Comparison of ENCODE assay signal across 10 mouse cellular contexts in genomic region chr11:117627746-117628311, GRCm38 (mm10). TPM values are rescaled to one million over a fixed set of nuclear protein-coding genes. Genes with fewer than 3 reads are reported as not detected.
DNase-seq lines count a peak whose midpoint lies in the region; ATAC-seq and TF ChIP-seq lines count a peak whose summit lies in the region.
"Had no signal": no experiment of that assay in that cellular context is flagged by ENCODE, and none has a peak within 500 bp of the region (broad histone marks: within the 10 kb centered on the region; RNA-seq: fewer than 3 reads in every experiment).

No protein-coding gene starts in this region.

- no peak for TF ChIP-seq CTCF in heart, postnatal 0 days (IDR thresholded peaks at IDR 0.05; ENCODE audit: low read depth)
- TF ChIP-seq CTCF in heart, adult 2 months (IDR thresholded peaks at IDR 0.05): no peak
- TF ChIP-seq CTCF in brain, embryonic 14.5 days (IDR thresholded peaks at IDR 0.05; ENCODE audit: borderline replicate concordance, extremely low read depth, insufficient read depth, insufficient read length): no peak
- no peak for TF ChIP-seq CTCF in midbrain, postnatal 0 days (IDR thresholded peaks at IDR 0.05)

- no peaks in the 10 kb centered on the region for H3K36me3 ChIP-seq in heart, postnatal 0 days (replicated peaks; ENCODE audit: control insufficient read depth, insufficient read depth, low read length)
- H3K36me3 ChIP-seq in heart, adult 2 months (ENCODE audit: control insufficient read depth, insufficient read depth, low read length): no peaks in the 10 kb centered on the region
- no peaks in the 10 kb centered on the region for H3K36me3 ChIP-seq in hindbrain, embryonic 10.5 days
- no peaks in the 10 kb centered on the region for H3K36me3 ChIP-seq in midbrain, postnatal 0 days (ENCODE audit: insufficient read depth, low read length)
- H3K36me3 ChIP-seq: G1E had no signal

- no peak for DNase-seq in heart, postnatal 0 days (ENCODE audit: low spot score)
- no peak for DNase-seq in heart, adult 2 months
- DNase-seq in brain, embryonic 14.5 days (ENCODE audit: low read depth): peak; percentile 66
- DNase-seq in hindbrain, embryonic 10.5 days (ENCODE audit: low spot score): no peak
- peak; percentile 45 for DNase-seq in midbrain, postnatal 0 days (ENCODE audit: low spot score)
- no peak for DNase-seq in kidney, postnatal 25 days
- no peak for DNase-seq in gastrocnemius, adult 8-10 months (ENCODE audit: low spot score in 2 of 2)

- peaks cover 13% of the 10 kb centered on the region for H3K27me3 ChIP-seq in heart, postnatal 0 days (ENCODE audit: control insufficient read depth, insufficient read depth, low read length)
- H3K27me3 ChIP-seq in heart, adult 2 months (ENCODE audit: control insufficient read depth, insufficient read depth, low read length): no peaks in the 10 kb centered on the region; the same call in 1 of the 2 replicates
- peaks cover 47% of the 10 kb centered on the region for H3K27me3 ChIP-seq in hindbrain, embryonic 10.5 days (ENCODE audit: insufficient read depth, poor library complexity, severe bottlenecking)
- no peaks in the 10 kb centered on the region for H3K27me3 ChIP-seq in midbrain, postnatal 0 days (ENCODE audit: insufficient read depth, low read length)

- no peak for TF ChIP-seq POLR2A in heart, adult 2 months (IDR thresholded peaks at IDR 0.05; ENCODE audit: insufficient read depth, low read depth, low read length)
- no peak for TF ChIP-seq POLR2A in brain, embryonic 14.5 days (IDR thresholded peaks at IDR 0.05; ENCODE audit: borderline replicate concordance, extremely low read depth, insufficient read depth, insufficient read length, poor library complexity, severe bottlenecking)

- TF ChIP-seq EP300 in heart, postnatal 0 days (IDR thresholded peaks at IDR 0.05; ENCODE audit: low read depth): no peak
- TF ChIP-seq EP300 in heart, adult 2 months (IDR thresholded peaks at IDR 0.05; ENCODE audit: insufficient read depth, low read depth, low read length): no peak

- H3K4me3 ChIP-seq in heart, postnatal 0 days (ENCODE audit: low read depth, low read length): no peak overlapping the region
- H3K4me3 ChIP-seq in heart, adult 2 months: no peak overlapping the region
- H3K4me3 ChIP-seq in hindbrain, embryonic 10.5 days: 0 out of 2 replicates have a peak overlapping the region, but pooled peaks have one; percentile 16
- H3K4me3 ChIP-seq in midbrain, postnatal 0 days (ENCODE audit: low read depth, low read length): no peak overlapping the region
- H3K4me3 ChIP-seq: megakaryocyte, embryonic 14.5 days had no signal

- intact Hi-C loops in heart, adult 2 months (cut with DNase I): loop anchor here (2.0 kb wide), 1 partner anchor 69 kb away; no protein-coding TSS in a partner anchor

- 0 out of 2 replicates have a peak, but pooled peaks cover 4% of the 10 kb centered on the region for H3K4me1 ChIP-seq in heart, postnatal 0 days (ENCODE audit: control insufficient read depth, insufficient read depth)
- peaks cover 3% of the 10 kb centered on the region for H3K4me1 ChIP-seq in heart, adult 2 months (ENCODE audit: control insufficient read depth, insufficient read depth, low read length)
- H3K4me1 ChIP-seq in hindbrain, embryonic 10.5 days (replicated peaks): peaks cover 24% of the 10 kb centered on the region
- peaks cover 18% of the 10 kb centered on the region for H3K4me1 ChIP-seq in midbrain, postnatal 0 days (ENCODE audit: insufficient read depth, low read length)

- H3K4me2 ChIP-seq in heart, postnatal 0 days (ENCODE audit: low read depth, low read length): 0 out of 2 replicates have a peak overlapping the region, but pooled peaks have one; percentile 8
- H3K4me2 ChIP-seq in midbrain, postnatal 0 days (ENCODE audit: low read depth, low read length, poor library complexity, severe bottlenecking): peak overlapping the region; percentile 41

- WGBS in heart, postnatal 0 days: 31% methylated on average over 8 of the region's 9 CpGs
- 54% methylated on average over 9 of the region's 9 CpGs for WGBS in heart, adult 2 months
- 13% methylated on average over 9 of the region's 9 CpGs for WGBS in hindbrain, embryonic 10.5 days
- 8% methylated on average over 9 of the region's 9 CpGs for WGBS in midbrain, postnatal 0 days

- ATAC-seq in heart, postnatal 0 days (ENCODE audit: insufficient read depth, low read depth): no peak
- peak; percentile 60 for ATAC-seq in midbrain, postnatal 0 days (ENCODE audit: low FRiP score)
- ATAC-seq in erythroblast, adult 5-6 weeks (replicated peaks; ENCODE audit: low FRiP score, poor library complexity, severe bottlenecking): no peak

- H3K9ac ChIP-seq in heart, postnatal 0 days (replicated peaks; ENCODE audit: low read depth, low read length): no peak overlapping the region
- H3K9ac ChIP-seq in heart, adult 2 months (ENCODE audit: low read depth, low read length): no peak overlapping the region
- H3K9ac ChIP-seq in midbrain, postnatal 0 days (replicated peaks; ENCODE audit: low read length, poor library complexity, severe bottlenecking): peak overlapping the region; percentile 56

- H3K9me3 ChIP-seq in heart, postnatal 0 days (replicated peaks; ENCODE audit: control insufficient read depth, low read length): no peaks in the 10 kb centered on the region
- H3K9me3 ChIP-seq in hindbrain, embryonic 10.5 days: no peaks in the 10 kb centered on the region
- H3K9me3 ChIP-seq in midbrain, postnatal 0 days (ENCODE audit: low read length): no peaks in the 10 kb centered on the region
- H3K9me3 ChIP-seq: G1E had no signal

- H3K27ac ChIP-seq in heart, postnatal 0 days (ENCODE audit: low read depth): no peak overlapping the region
- H3K27ac ChIP-seq in heart, adult 2 months: no peak overlapping the region
- H3K27ac ChIP-seq in hindbrain, embryonic 10.5 days: peak overlapping the region; percentile 75
- H3K27ac ChIP-seq in midbrain, postnatal 0 days (ENCODE audit: low read depth, low read length): peak overlapping the region; percentile 89

- no peaks in the 10 kb centered on the region for H3K79me2 ChIP-seq in heart, adult 2 months (replicated peaks; ENCODE audit: control insufficient read depth, insufficient read depth, low read length)

RNA-seq across cellular contexts. Expression of gene Tnrc6c, which starts 26.3 kb away (rescaled TPM):
- 24.2 and 24.4 TPM in 2 replicates for total RNA-seq in heart, postnatal 0 days (2014; rRNA removed; ENCODE audit: low replicate concordance)
- 6.2 and 6.8 TPM in 2 replicates for polyA plus RNA-seq in heart, postnatal 0 days (2015; fragmentation: Nextera tagmentation; extraction: Ambion mirVana)
- total RNA-seq in heart, adult 2 months (2021): 10 to 100 TPM; 28.5 to 30.3 TPM
- polyA plus RNA-seq in heart, adult 2 months (2012; rRNA removed): 17.7 and 27.3 TPM in 2 replicates
- 54.3 and 82.0 TPM in 2 replicates for polyA plus RNA-seq in brain, embryonic 14.5 days (2012; rRNA removed)
- polyA plus RNA-seq in hindbrain, embryonic 10.5 days (2016; fragmentation: Nextera tagmentation; extraction: Ambion mirVana): 11.1 and 14.4 TPM in 2 replicates
- total RNA-seq in midbrain, postnatal 0 days (2014; rRNA removed): 78.4 and 79.8 TPM in 2 replicates
- polyA plus RNA-seq in midbrain, postnatal 0 days (2015; fragmentation: Nextera tagmentation; extraction: Ambion mirVana): 22.8 and 26.5 TPM in 2 replicates
- 5.6 and 6.9 TPM in 2 replicates for total RNA-seq in erythroblast, adult 5-6 weeks (2015; ENCODE audit: low replicate concordance)
- total RNA-seq in erythroblast, adult 5-6 weeks (2017; ENCODE audit: low replicate concordance): 6.3 and 9.5 TPM in 2 replicates
- 10 to 100 TPM; 17.0 to 20.8 (median 18.6) TPM for total RNA-seq in gastrocnemius, adult 8-10 months (2022)

Comparison
In these comparisons a context has a peak if more than half of its experiments do, and no peak if none do; other contexts are left out.
1. DNase-seq: peak in brain, embryonic 14.5 days (single experiment) and midbrain, postnatal 0 days (single experiment); none in heart, postnatal 0 days (single experiment), heart, adult 2 months (0 of 2), hindbrain, embryonic 10.5 days (single experiment), kidney, postnatal 25 days (0 of 2) and gastrocnemius, adult 8-10 months (0 of 2).
2. H3K27ac ChIP-seq: peak in hindbrain, embryonic 10.5 days (single experiment) and midbrain, postnatal 0 days (single experiment); none in heart, postnatal 0 days (single experiment) and heart, adult 2 months (single experiment).